Mouse (Mus musculus) heart, adult 18-20 months (tissue): ENCODE results near the gene Znrd1. TPM values are rescaled to one million over a fixed set of nuclear protein-coding genes. Genes with fewer than 3 reads are reported as not detected.

Experiments used
- DNase-seq, 2 experiments: peaks; one replicate each; pipeline ENCODE4 v3.0.0; 2021 to 2022; ENCODE audit warnings: mixed read lengths in 1 of 2
- total RNA-seq, 2 experiments: library from RNA; stranded (reverse); gene quantifications; 2 replicates each; pipeline ENCODE4 v1.2.3; 2021

Gene Znrd1
- total RNA-seq, 2 experiments from 2014 or later: 29.1 to 31.1 TPM

- DNase-seq: peak; percentile 46 to 65
Measured at GRCm38 (mm10) chr17:36927496-36928120, 30.8 kb downstream of the Znrd1 start.

DNA sequence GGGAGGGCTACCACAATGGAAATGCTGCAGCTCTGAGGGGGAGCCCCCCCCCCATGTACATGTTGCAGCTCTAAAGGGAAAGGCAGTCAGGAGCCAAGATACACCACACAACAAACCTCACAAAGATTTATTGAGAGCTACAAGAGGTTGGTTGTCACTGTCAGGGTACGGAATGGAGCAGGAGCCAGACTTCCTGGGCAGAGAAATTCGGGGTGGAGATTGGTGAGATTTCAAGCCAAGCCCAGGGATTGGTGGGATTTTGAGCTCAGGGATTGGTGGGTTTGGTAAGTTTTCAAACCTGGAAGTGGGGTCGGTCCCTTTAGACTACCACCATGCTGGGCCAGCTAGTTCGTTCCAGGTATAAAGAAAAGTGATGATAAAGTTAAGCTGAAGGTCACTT is 34.9 kb downstream of the Znrd1 start:
- DNase-seq: no peak

- no peak for DNase-seq
Measured at GRCm38 (mm10) chr17:36922715-36923114, 35.6 kb downstream of the Znrd1 start.

- peak in 1 of 2 experiments; percentile 9 for DNase-seq
Measured at GRCm38 (mm10) chr17:36920239-36920638, 38.1 kb downstream of the Znrd1 start.

DNA sequence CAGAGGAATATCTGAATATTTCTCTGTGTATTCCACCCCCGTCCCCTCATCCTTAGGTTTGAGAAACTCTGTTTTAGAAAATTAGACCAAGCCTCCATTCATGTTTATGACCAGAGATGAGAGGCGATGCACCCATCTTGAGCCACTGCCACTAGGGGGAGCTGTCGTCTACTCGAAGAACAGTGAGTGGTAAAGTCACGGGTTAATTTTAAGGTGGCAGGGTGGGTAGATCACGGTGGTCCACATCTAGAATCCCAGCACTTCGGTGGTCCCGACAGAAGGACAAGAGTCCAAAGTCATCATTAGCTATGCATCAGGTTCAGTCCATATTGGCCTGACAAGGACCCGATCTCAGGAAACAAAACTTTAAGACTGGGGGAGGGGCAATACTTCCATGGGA is 43.3 kb downstream of the Znrd1 start:
- peak; percentile 36 to 83 for DNase-seq

- DNase-seq: peak; percentile 69 to 87
Measured at GRCm38 (mm10) chr17:36914108-36914507, 44.3 kb downstream of the Znrd1 start.

- DNase-seq: no peak
Measured at GRCm38 (mm10) chr17:36912031-36912430, 46.3 kb downstream of the Znrd1 start.

- DNase-seq: no peak
Measured at GRCm38 (mm10) chr17:36909802-36910201, 48.6 kb downstream of the Znrd1 start.

- no peak for DNase-seq
Measured at GRCm38 (mm10) chr17:36908235-36908634, 50.1 kb downstream of the Znrd1 start.

Other genes starting within 250 kb of the Znrd1 start
- gene H2-M10.5, start 185.6 kb downstream of the Znrd1 start, total RNA-seq: not detected
- not detected for gene H2-M10.6, start 146.4 kb downstream of the Znrd1 start, total RNA-seq
- 10 to 100 TPM; 17.8 to 18.5 TPM for gene Trim26, start 121.4 kb downstream of the Znrd1 start, total RNA-seq
- gene Trim15, start 91.3 kb downstream of the Znrd1 start, total RNA-seq: not detected
- gene Trim10, start 89.0 kb downstream of the Znrd1 start, total RNA-seq: under 1 TPM; 0.33 to 0.35 TPM
- not detected for gene Trim40, start 68.4 kb downstream of the Znrd1 start, total RNA-seq
- not detected for gene Trim31, start 60.4 kb downstream of the Znrd1 start, total RNA-seq
- gene Rnf39, start 15.6 kb downstream of the Znrd1 start, total RNA-seq: under 1 TPM; 0.72 to 0.87 TPM
- gene Ppp1r11, start 6.8 kb downstream of the Znrd1 start, total RNA-seq: 100 to 1,000 TPM in 1 of 2 experiments, 10 to 100 TPM in 1; 95.7 to 113 TPM
- 10 to 100 TPM; 15.1 to 16.2 TPM for gene Znrd1as, start within 50 bp of the Znrd1 start, total RNA-seq
- 1 to 10 TPM in 1 of 2 experiments, under 1 TPM in 1; 0.90 to 1.0 TPM for gene 2410137M14Rik, start 22.7 kb upstream of the Znrd1 start, total RNA-seq
- not detected for gene H2-M5, start 31.0 kb upstream of the Znrd1 start, total RNA-seq
- gene Zfp57, start 42.6 kb upstream of the Znrd1 start, total RNA-seq: 1 to 10 TPM; 1.7 to 2.0 TPM
- not detected for gene Mog, start 64.8 kb upstream of the Znrd1 start, total RNA-seq
- gene Gabbr1, start 87.4 kb upstream of the Znrd1 start, total RNA-seq: 1 to 10 TPM; 6.0 to 8.2 TPM
- not detected for gene Olfr90, start 129.9 kb upstream of the Znrd1 start, total RNA-seq
- gene Olfr91, start 139.7 kb upstream of the Znrd1 start, total RNA-seq: not detected
- not detected for gene Olfr92, start 161.5 kb upstream of the Znrd1 start, total RNA-seq
- not detected for gene Olfr93, start 202.9 kb upstream of the Znrd1 start, total RNA-seq
- 1 to 10 TPM in 1 of 2 experiments, not detected in 1; 1.2 TPM for gene Ubd, start 235.3 kb upstream of the Znrd1 start, total RNA-seq
- not detected for gene Olfr94, start 242.4 kb upstream of the Znrd1 start, total RNA-seq